Mouse (Mus musculus) C2C12 (cell line): Measurements from ENCODE around the gene C9orf72.

ENCODE experiments used
- CTCF ChIP-seq: IDR thresholded peaks from one replicate; pipeline ENCODE4 v1.5.1; 2011; ENCODE audit not compliant: control insufficient read depth, insufficient read depth, insufficient read length
- MAX ChIP-seq: IDR thresholded peaks from one replicate; pipeline ENCODE4 v1.6.1; 2011; ENCODE audit warnings: mild to moderate bottlenecking, control low read depth
- MYOG ChIP-seq: IDR thresholded peaks from one replicate; pipeline ENCODE4 v1.6.1; 2011; ENCODE audit not compliant: control insufficient read depth, insufficient read length; ENCODE audit errors: extremely low read depth
- USF1 ChIP-seq: IDR thresholded peaks from one replicate; pipeline ENCODE4 v1.6.1; 2011; ENCODE audit warnings: low read depth, mild to moderate bottlenecking, control low read depth, moderate library complexity

GRCm38 (mm10) chr4:35156149-35156611 is 69.8 kb downstream of the C9orf72 start:
- TF ChIP-seq CTCF (no peak), MAX (no peak), MYOG (no peak), USF1 (no peak)
